18 mouse cellular contexts compared by ENCODE assay signal in genomic region chr11:94444829-94445228, GRCm38 (mm10). TPM values are rescaled to one million over a fixed set of nuclear protein-coding genes. Genes with fewer than 3 reads are reported as not detected.
DNase-seq lines count a peak whose midpoint lies in the region; ATAC-seq and TF ChIP-seq lines count a peak whose summit lies in the region.
"Had no signal": no experiment of that assay in that cellular context is flagged by ENCODE, and none has a peak within 500 bp of the region (broad histone marks: within the 10 kb centered on the region; RNA-seq: fewer than 3 reads in every experiment).

No protein-coding gene starts in this region.

- no peak for TF ChIP-seq POLR2A in limb, embryonic 14.5 days (IDR thresholded peaks at IDR 0.05; ENCODE audit: borderline replicate concordance, extremely low read depth, insufficient read depth, insufficient read length)

- H3K4me3 ChIP-seq in limb, embryonic 13.5 days = no peak overlapping the region
- no peak overlapping the region for H3K4me3 ChIP-seq in limb, embryonic 10.5 days
- H3K4me3 ChIP-seq in hindbrain, embryonic 12.5 days = no peak overlapping the region
- H3K4me3 ChIP-seq in limb, embryonic 14.5 days (replicated peaks; ENCODE audit: low read length) = no peak overlapping the region
- H3K4me3 ChIP-seq: liver, embryonic 12.5 days; midbrain, embryonic 12.5 days; myocyte had no signal

- H3K9me3 ChIP-seq in limb, embryonic 13.5 days = no peaks in the 10 kb centered on the region
- no peaks in the 10 kb centered on the region for H3K9me3 ChIP-seq in limb, embryonic 10.5 days (replicated peaks)
- no peaks in the 10 kb centered on the region for H3K9me3 ChIP-seq in hindbrain, embryonic 12.5 days (replicated peaks)
- H3K9me3 ChIP-seq in limb, embryonic 14.5 days (ENCODE audit: control insufficient read depth, low read length) = no peaks in the 10 kb centered on the region
- H3K9me3 ChIP-seq: liver, embryonic 12.5 days; midbrain, embryonic 12.5 days had no signal

- H3K4me1 ChIP-seq in limb, embryonic 13.5 days = peaks cover 63% of the 10 kb centered on the region
- peaks cover 47% of the 10 kb centered on the region for H3K4me1 ChIP-seq in limb, embryonic 10.5 days
- peaks cover 83% of the 10 kb centered on the region for H3K4me1 ChIP-seq in hindbrain, embryonic 12.5 days
- H3K4me1 ChIP-seq in limb, embryonic 14.5 days (ENCODE audit: control insufficient read depth, insufficient read depth, low read length) = peaks cover 55% of the 10 kb centered on the region

- H3K27ac ChIP-seq in limb, embryonic 13.5 days = peak overlapping the region; percentile 91; the same call in 1 of the 2 replicates
- no peak overlapping the region for H3K27ac ChIP-seq in limb, embryonic 10.5 days
- H3K27ac ChIP-seq in hindbrain, embryonic 12.5 days = peak overlapping the region; percentile 70
- H3K27ac ChIP-seq in limb, embryonic 14.5 days (replicated peaks; ENCODE audit: low read depth, low read length) = peak overlapping the region; percentile 76; the same call in 1 of the 2 replicates
- H3K27ac ChIP-seq: liver, embryonic 12.5 days; stomach, postnatal 0 days had no signal

- WGBS in limb, embryonic 13.5 days = 58% methylated on average over 5 of the region's 5 CpGs
- WGBS in limb, embryonic 10.5 days = 74% methylated on average over 5 of the region's 5 CpGs
- WGBS in hindbrain, embryonic 12.5 days = 44% methylated on average over 5 of the region's 5 CpGs
- 50% methylated on average over 5 of the region's 5 CpGs for WGBS in limb, embryonic 14.5 days

- no peak overlapping the region for H3K9ac ChIP-seq in limb, embryonic 13.5 days
- H3K9ac ChIP-seq in hindbrain, embryonic 12.5 days = no peak overlapping the region
- no peak overlapping the region for H3K9ac ChIP-seq in limb, embryonic 14.5 days (ENCODE audit: low read depth, low read length, severe bottlenecking)
- H3K9ac ChIP-seq: forebrain, postnatal 0 days; liver, embryonic 12.5 days; lung, embryonic 14.5 days; midbrain, embryonic 12.5 days had no signal

- DNase-seq in limb, embryonic 10.5 days (ENCODE audit: low spot score) = no peak
- peak; percentile 58 for DNase-seq in kidney, adult 9 months
- no peak for DNase-seq in limb, embryonic 14.5 days (ENCODE audit: low spot score)
- DNase-seq in cerebellum, adult 18-20 months = no peak
- DNase-seq in liver = no peak
- DNase-seq: forebrain, postnatal 0 days; heart, adult 18-20 months; lung, embryonic 14.5 days; lung, postnatal 4 days; right cerebral cortex, postnatal 25 days had no signal

- no peak for ATAC-seq in limb, embryonic 13.5 days (ENCODE audit: low FRiP score, low read depth)
- ATAC-seq in hindbrain, embryonic 12.5 days (ENCODE audit: low FRiP score) = no peak; the same call in 1 of the 2 replicates
- ATAC-seq in limb, embryonic 14.5 days (ENCODE audit: low FRiP score, low read depth) = no peak
- ATAC-seq in CD4-positive, CD25-positive, alpha-beta regulatory T cell, adult 4 months = no peak
- ATAC-seq: forebrain, postnatal 0 days; liver, embryonic 12.5 days had no signal

- H3K27me3 ChIP-seq in limb, embryonic 13.5 days = no peaks in the 10 kb centered on the region
- no peaks in the 10 kb centered on the region for H3K27me3 ChIP-seq in limb, embryonic 10.5 days (ENCODE audit: low read depth, poor library complexity, severe bottlenecking)
- no peaks in the 10 kb centered on the region for H3K27me3 ChIP-seq in hindbrain, embryonic 12.5 days
- H3K27me3 ChIP-seq in limb, embryonic 14.5 days (ENCODE audit: control insufficient read depth, insufficient read depth, low read length) = no peaks in the 10 kb centered on the region
- H3K27me3 ChIP-seq: midbrain, embryonic 12.5 days had no signal

- peak overlapping the region; percentile 44; the same call in 1 of the 2 replicates for H3K4me2 ChIP-seq in limb, embryonic 13.5 days (replicated peaks)
- no peak overlapping the region for H3K4me2 ChIP-seq in hindbrain, embryonic 12.5 days (replicated peaks)
- H3K4me2 ChIP-seq in limb, embryonic 14.5 days (replicated peaks; ENCODE audit: low read depth, low read length, severe bottlenecking) = no peak overlapping the region
- H3K4me2 ChIP-seq: liver, embryonic 12.5 days; lung, embryonic 14.5 days; midbrain, embryonic 12.5 days had no signal

- peaks cover 68% of the 10 kb centered on the region for H3K36me3 ChIP-seq in limb, embryonic 13.5 days
- H3K36me3 ChIP-seq in limb, embryonic 10.5 days = peaks cover 90% of the 10 kb centered on the region
- peaks cover 9% of the 10 kb centered on the region; the same call in 1 of the 2 replicates for H3K36me3 ChIP-seq in hindbrain, embryonic 12.5 days
- peaks cover 77% of the 10 kb centered on the region for H3K36me3 ChIP-seq in limb, embryonic 14.5 days (ENCODE audit: control insufficient read depth, insufficient read depth, low read length)
- H3K36me3 ChIP-seq: liver, embryonic 12.5 days had no signal

RNA-seq across cellular contexts. Expression of gene Cacna1g, which starts 29.2 kb away (rescaled TPM):
- 25.9 and 32.7 TPM in 2 replicates for polyA plus RNA-seq in limb, embryonic 13.5 days (2015; fragmentation: Nextera tagmentation; extraction: Ambion mirVana)
- 12.7 and 21.4 TPM in 2 replicates for polyA plus RNA-seq in limb, embryonic 10.5 days (2016; fragmentation: Nextera tagmentation; extraction: Ambion mirVana)
- 19.1 and 21.4 TPM in 2 replicates for polyA plus RNA-seq in hindbrain, embryonic 12.5 days (2016; fragmentation: Nextera tagmentation; extraction: Ambion mirVana)
- polyA plus RNA-seq in limb, embryonic 14.5 days (2012; rRNA removed) = 449 and 693 TPM in 2 replicates
- polyA plus RNA-seq in limb, embryonic 14.5 days (2014; fragmentation: Nextera tagmentation; extraction: Ambion mirVana) = 49.0 and 59.3 TPM in 2 replicates
- polyA plus RNA-seq in CD4-positive, CD25-positive, alpha-beta regulatory T cell, adult 4 months (2017; shearing (Covaris generic)) = not detected

RNA-seq across cellular contexts. Expression of gene Spata20, which starts 41.1 kb away (rescaled TPM):
- polyA plus RNA-seq in limb, embryonic 13.5 days (2015; fragmentation: Nextera tagmentation; extraction: Ambion mirVana) = 0.20 TPM in 2 replicates
- 0.05 TPM in 1 of 2 replicates, not detected in the other for polyA plus RNA-seq in limb, embryonic 10.5 days (2016; fragmentation: Nextera tagmentation; extraction: Ambion mirVana)
- 0.08 TPM in 1 of 2 replicates, not detected in the other for polyA plus RNA-seq in hindbrain, embryonic 12.5 days (2016; fragmentation: Nextera tagmentation; extraction: Ambion mirVana)
- 0.16 and 0.29 TPM in 2 replicates for polyA plus RNA-seq in limb, embryonic 14.5 days (2012; rRNA removed)
- polyA plus RNA-seq in limb, embryonic 14.5 days (2014; fragmentation: Nextera tagmentation; extraction: Ambion mirVana) = 0.14 and 0.33 TPM in 2 replicates
- not detected for polyA plus RNA-seq in CD4-positive, CD25-positive, alpha-beta regulatory T cell, adult 4 months (2017; shearing (Covaris generic))
- polyA plus RNA-seq: heart, embryonic 14.5 days; liver, embryonic 12.5 days; myocyte had no signal

RNA-seq across cellular contexts. Expression of gene Abcc3, which starts 52.0 kb away (rescaled TPM):
- 0.59 and 1.1 TPM in 2 replicates for polyA plus RNA-seq in limb, embryonic 13.5 days (2015; fragmentation: Nextera tagmentation; extraction: Ambion mirVana)
- 0.59 and 0.88 TPM in 2 replicates for polyA plus RNA-seq in limb, embryonic 10.5 days (2016; fragmentation: Nextera tagmentation; extraction: Ambion mirVana)
- polyA plus RNA-seq in hindbrain, embryonic 12.5 days (2016; fragmentation: Nextera tagmentation; extraction: Ambion mirVana) = 0.81 and 1.2 TPM in 2 replicates
- polyA plus RNA-seq in limb, embryonic 14.5 days (2012; rRNA removed) = 1.0 and 1.6 TPM in 2 replicates
- 1.3 and 1.5 TPM in 2 replicates for polyA plus RNA-seq in limb, embryonic 14.5 days (2014; fragmentation: Nextera tagmentation; extraction: Ambion mirVana)
- 1 to 10 TPM in 1 of 2 experiments, under 1 TPM in 1; 0.67 to 2.8 TPM for polyA plus RNA-seq in CD4-positive, CD25-positive, alpha-beta regulatory T cell, adult 4 months (2017; shearing (Covaris generic))
- polyA plus RNA-seq: myocyte had no signal

RNA-seq across cellular contexts. Expression of gene Epn3, which starts 54.9 kb away (rescaled TPM):
- 3.1 TPM in 2 replicates for polyA plus RNA-seq in limb, embryonic 13.5 days (2015; fragmentation: Nextera tagmentation; extraction: Ambion mirVana)
- polyA plus RNA-seq in limb, embryonic 10.5 days (2016; fragmentation: Nextera tagmentation; extraction: Ambion mirVana) = 3.0 and 3.6 TPM in 2 replicates
- 1.7 and 2.5 TPM in 2 replicates for polyA plus RNA-seq in hindbrain, embryonic 12.5 days (2016; fragmentation: Nextera tagmentation; extraction: Ambion mirVana)
- 3.0 and 3.6 TPM in 2 replicates for polyA plus RNA-seq in limb, embryonic 14.5 days (2012; rRNA removed)
- polyA plus RNA-seq in limb, embryonic 14.5 days (2014; fragmentation: Nextera tagmentation; extraction: Ambion mirVana) = 3.5 and 4.3 TPM in 2 replicates
- polyA plus RNA-seq in CD4-positive, CD25-positive, alpha-beta regulatory T cell, adult 4 months (2017; shearing (Covaris generic)) = not detected
- polyA plus RNA-seq: liver, embryonic 12.5 days had no signal

Comparison
In these comparisons a context has a peak if more than half of its experiments do, and no peak if none do; other contexts are left out.
1. RNA of gene Cacna1g, which starts 29.2 kb away (polyA plus RNA-seq): 49.0 to 693 TPM in limb, embryonic 14.5 days, 25.9 to 32.7 TPM in limb, embryonic 13.5 days, 19.1 to 21.4 TPM in hindbrain, embryonic 12.5 days and 12.7 to 21.4 TPM in limb, embryonic 10.5 days; not detected in CD4-positive, CD25-positive, alpha-beta regulatory T cell, adult 4 months; every median in the first group is over 10 times any median in the second.